ENCODE assay signal across 9 mouse cellular contexts in the genomic region with DNA sequence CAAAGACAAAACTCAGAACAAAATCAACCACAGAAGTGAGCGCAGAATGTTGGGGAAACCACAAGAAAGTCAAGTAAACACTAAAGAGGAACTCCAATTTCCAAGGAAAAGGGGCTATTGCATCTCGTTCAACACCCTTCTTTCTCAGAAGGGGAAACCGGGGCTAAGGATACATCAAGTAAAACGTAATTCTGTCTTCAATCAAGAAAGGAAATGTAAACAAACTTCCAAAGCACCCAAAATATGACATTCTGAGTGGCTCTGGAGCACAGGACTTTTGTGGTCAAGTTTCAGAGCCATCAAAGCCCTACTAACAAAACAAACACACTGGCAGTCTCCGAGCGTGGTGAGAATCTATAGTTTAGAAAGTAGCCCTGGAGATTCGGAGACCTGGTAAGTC. TPM values are rescaled to one million over a fixed set of nuclear protein-coding genes. Genes with fewer than 3 reads are reported as not detected.
A peak's percentile ranks its signal among the peaks of the same experiment; 100 is the strongest.
DNase-seq lines count a peak whose midpoint lies in the region; ATAC-seq lines count a peak whose summit lies in the region.
"Had no signal": no experiment of that assay in that cellular context is flagged by ENCODE, and none has a peak within 500 bp of the region (broad histone marks: within the 10 kb centered on the region; RNA-seq: fewer than 3 reads in every experiment).

No protein-coding gene starts in this region.

- no peak for ATAC-seq in kidney, embryonic 14.5 days (ENCODE audit: low FRiP score, low TSS enrichment)
- no peak for ATAC-seq in hindbrain, embryonic 16.5 days
- ATAC-seq in midbrain, embryonic 16.5 days: no peak; the same call in 1 of the 2 replicates

- peak overlapping the region; percentile 74 for H3K9ac ChIP-seq in kidney, embryonic 14.5 days (ENCODE audit: low read depth, low read length)
- peak overlapping the region; percentile 75 for H3K9ac ChIP-seq in hindbrain, embryonic 16.5 days (ENCODE audit: low read depth, low read length)
- H3K9ac ChIP-seq in midbrain, embryonic 16.5 days (ENCODE audit: low read depth, low read length): no peak overlapping the region; the same call in 1 of the 2 replicates

- peak overlapping the region; percentile 78 for H3K4me2 ChIP-seq in kidney, embryonic 14.5 days (replicated peaks; ENCODE audit: low read depth, low read length)
- peak overlapping the region; percentile 98 for H3K4me2 ChIP-seq in hindbrain, embryonic 16.5 days (ENCODE audit: low read length)
- H3K4me2 ChIP-seq in midbrain, embryonic 16.5 days (ENCODE audit: low read length): peak overlapping the region; percentile 98

- H3K27ac ChIP-seq in kidney, embryonic 14.5 days (ENCODE audit: low read depth, low read length): peak overlapping the region; percentile 77
- peak overlapping the region; percentile 77 for H3K27ac ChIP-seq in brown adipose tissue, adult 24 weeks (replicated peaks; ENCODE audit: low read depth, low read length)
- H3K27ac ChIP-seq in hindbrain, embryonic 16.5 days (ENCODE audit: low read depth, low read length): no peak overlapping the region; the same call in 1 of the 2 replicates
- no peak overlapping the region for H3K27ac ChIP-seq in midbrain, embryonic 16.5 days (ENCODE audit: low read length)

- no peaks in the 10 kb centered on the region for H3K27me3 ChIP-seq in kidney, embryonic 14.5 days (ENCODE audit: control insufficient read depth, insufficient read depth, low read length)
- no peaks in the 10 kb centered on the region for H3K27me3 ChIP-seq in hindbrain, embryonic 16.5 days (replicated peaks; ENCODE audit: control insufficient read depth, insufficient read depth, low read length)
- H3K27me3 ChIP-seq in midbrain, embryonic 16.5 days (ENCODE audit: control insufficient read depth, insufficient read depth, low read depth, low read length): peaks cover 2% of the 10 kb centered on the region; the same call in 1 of the 2 replicates

- peaks cover 12% of the 10 kb centered on the region for H3K4me1 ChIP-seq in kidney, embryonic 14.5 days (ENCODE audit: control insufficient read depth, insufficient read depth, low read length)
- peaks cover 28% of the 10 kb centered on the region for H3K4me1 ChIP-seq in brown adipose tissue, adult 24 weeks (ENCODE audit: control insufficient read depth, insufficient read depth, insufficient read length, low read length)
- peaks cover 10% of the 10 kb centered on the region; the same call in 1 of the 2 replicates for H3K4me1 ChIP-seq in hindbrain, embryonic 16.5 days (ENCODE audit: control insufficient read depth, insufficient read depth, low read depth, low read length)
- peaks cover 8% of the 10 kb centered on the region for H3K4me1 ChIP-seq in midbrain, embryonic 16.5 days (ENCODE audit: control insufficient read depth, insufficient read depth, low read length)

- H3K4me3 ChIP-seq in kidney, embryonic 14.5 days (ENCODE audit: low read length): peak overlapping the region; percentile 79
- H3K4me3 ChIP-seq in brown adipose tissue, adult 24 weeks (ENCODE audit: insufficient read depth, low read depth, low read length): peak overlapping the region; percentile 71
- peak overlapping the region; percentile 83 for H3K4me3 ChIP-seq in hindbrain, embryonic 16.5 days (ENCODE audit: low read length)
- peak overlapping the region; percentile 84 for H3K4me3 ChIP-seq in midbrain, embryonic 16.5 days (ENCODE audit: low read depth, low read length)

- H3K9me3 ChIP-seq in kidney, embryonic 14.5 days (ENCODE audit: control insufficient read depth, low read length): no peaks in the 10 kb centered on the region
- H3K9me3 ChIP-seq in hindbrain, embryonic 16.5 days (ENCODE audit: control insufficient read depth, low read length): no peaks in the 10 kb centered on the region
- H3K9me3 ChIP-seq in midbrain, embryonic 16.5 days (replicated peaks; ENCODE audit: control insufficient read depth, low read length, poor library complexity, severe bottlenecking): no peaks in the 10 kb centered on the region

- DNase-seq in kidney, postnatal 14 days: no peak
- DNase-seq in spleen, postnatal 4 days (ENCODE audit: low spot score in 2 of 2): no peak
- no peak for DNase-seq in adrenal gland, adult 2 months
- DNase-seq in MN1 (ENCODE audit: low spot score): no peak

- H3K36me3 ChIP-seq in kidney, embryonic 14.5 days (ENCODE audit: control insufficient read depth, insufficient read depth, low read length): no peaks in the 10 kb centered on the region
- no peaks in the 10 kb centered on the region for H3K36me3 ChIP-seq in hindbrain, embryonic 16.5 days (ENCODE audit: control insufficient read depth, insufficient read depth, low read length)
- no peaks in the 10 kb centered on the region for H3K36me3 ChIP-seq in midbrain, embryonic 16.5 days (ENCODE audit: control insufficient read depth, insufficient read depth, low read length)

- WGBS in kidney, embryonic 14.5 days: 6% methylated on average over 7 of the region's 7 CpGs
- WGBS in hindbrain, embryonic 16.5 days: 20% methylated on average over 7 of the region's 7 CpGs
- 20% methylated on average over 7 of the region's 7 CpGs for WGBS in midbrain, embryonic 16.5 days

RNA-seq across cellular contexts. Expression of a gene that starts 0.8 kb away (rescaled TPM):
- 13.9 and 28.7 TPM in 2 replicates for polyA plus RNA-seq in kidney, embryonic 14.5 days (2014; fragmentation: Nextera tagmentation; extraction: Ambion mirVana)
- polyA plus RNA-seq in brown adipose tissue, adult 24 weeks (2012; ENCODE audit: insufficient read depth, insufficient read length, missing spikeins): 23.5 and 29.0 TPM in 2 replicates
- 5.8 and 7.9 TPM in 2 replicates for polyA plus RNA-seq in hindbrain, embryonic 16.5 days (2015; fragmentation: Nextera tagmentation; extraction: Ambion mirVana)
- polyA plus RNA-seq in midbrain, embryonic 16.5 days (2015; fragmentation: Nextera tagmentation; extraction: Ambion mirVana): 5.3 and 5.9 TPM in 2 replicates
- 10 to 100 TPM; 28.4 to 31.2 TPM for total RNA-seq in adrenal gland, adult 2 months (2021)
- 22.4 and 29.7 TPM in 2 replicates for polyA plus RNA-seq in adrenal gland, adult 2 months (2012; rRNA removed)

RNA-seq across cellular contexts. Expression of a gene that starts 32.9 kb away (rescaled TPM):
- polyA plus RNA-seq in kidney, embryonic 14.5 days (2014; fragmentation: Nextera tagmentation; extraction: Ambion mirVana): not detected in 2 replicates
- polyA plus RNA-seq in brown adipose tissue, adult 24 weeks (2012; ENCODE audit: insufficient read depth, insufficient read length, missing spikeins): not detected in 2 replicates
- polyA plus RNA-seq in hindbrain, embryonic 16.5 days (2015; fragmentation: Nextera tagmentation; extraction: Ambion mirVana): not detected in 2 replicates
- 0.11 and 0.16 TPM in 2 replicates for polyA plus RNA-seq in midbrain, embryonic 16.5 days (2015; fragmentation: Nextera tagmentation; extraction: Ambion mirVana)
- not detected for total RNA-seq in adrenal gland, adult 2 months (2021)
- polyA plus RNA-seq in adrenal gland, adult 2 months (2012; rRNA removed): not detected in 2 replicates
- polyA plus RNA-seq: large intestine, adult 2 months had no signal

RNA-seq across cellular contexts. Expression of a gene that starts 43.4 kb away (rescaled TPM):
- 94.5 and 103 TPM in 2 replicates for polyA plus RNA-seq in kidney, embryonic 14.5 days (2014; fragmentation: Nextera tagmentation; extraction: Ambion mirVana)
- polyA plus RNA-seq in brown adipose tissue, adult 24 weeks (2012; ENCODE audit: insufficient read depth, insufficient read length, missing spikeins): 41.1 and 41.5 TPM in 2 replicates
- 145 and 147 TPM in 2 replicates for polyA plus RNA-seq in hindbrain, embryonic 16.5 days (2015; fragmentation: Nextera tagmentation; extraction: Ambion mirVana)
- 146 and 160 TPM in 2 replicates for polyA plus RNA-seq in midbrain, embryonic 16.5 days (2015; fragmentation: Nextera tagmentation; extraction: Ambion mirVana)
- 10 to 100 TPM; 45.0 to 46.3 TPM for total RNA-seq in adrenal gland, adult 2 months (2021)
- 32.6 and 44.9 TPM in 2 replicates for polyA plus RNA-seq in adrenal gland, adult 2 months (2012; rRNA removed)

Comparison
In these comparisons a context has a peak if more than half of its experiments do, and no peak if none do; other contexts are left out.
1. H3K27ac ChIP-seq: peak in kidney, embryonic 14.5 days (single experiment) and brown adipose tissue, adult 24 weeks (single experiment); none in hindbrain, embryonic 16.5 days (single experiment) and midbrain, embryonic 16.5 days (single experiment).
2. Peak in every context shown above with its lines, with median percentiles within 50 percentile points of each other: H3K4me2 ChIP-seq and H3K4me3 ChIP-seq.